25 mouse cellular contexts compared by ENCODE assay signal in genomic region chr6:50301121-50301520, GRCm38 (mm10).
"Had no signal": no experiment of that assay in that cellular context is flagged by ENCODE, and none has a peak within 500 bp of the region (broad histone marks: within the 10 kb centered on the region; RNA-seq: fewer than 3 reads in every experiment).

No protein-coding gene starts in this region.

- H3K27me3 ChIP-seq: heart, embryonic 13.5 days; heart, embryonic 15.5 days; hindbrain, embryonic 13.5 days; hindbrain, embryonic 15.5 days; intestine, embryonic 15.5 days; limb, embryonic 12.5 days had no signal

- H3K36me3 ChIP-seq: hindbrain, embryonic 13.5 days; hindbrain, embryonic 15.5 days; intestine, embryonic 15.5 days; limb, embryonic 10.5 days; limb, embryonic 12.5 days had no signal

- H3K9me3 ChIP-seq: heart, embryonic 13.5 days; heart, embryonic 15.5 days; hindbrain, embryonic 13.5 days; hindbrain, embryonic 15.5 days; intestine, embryonic 15.5 days; limb, embryonic 10.5 days; limb, embryonic 12.5 days had no signal

- H3K4me3 ChIP-seq: heart, adult 2 months; heart, embryonic 13.5 days; heart, embryonic 15.5 days; hindbrain, embryonic 13.5 days; hindbrain, embryonic 15.5 days; intestine, embryonic 15.5 days; layer of hippocampus, adult 2 months; left cerebral cortex, adult 2 months; limb, embryonic 10.5 days; limb, embryonic 12.5 days had no signal

- H3K4me2 ChIP-seq: heart, embryonic 11.5 days; heart, embryonic 13.5 days; heart, embryonic 15.5 days; hindbrain, embryonic 13.5 days; hindbrain, embryonic 15.5 days; intestine, embryonic 15.5 days; limb, embryonic 12.5 days had no signal

- H3K27ac ChIP-seq: heart, adult 2 months; heart, embryonic 13.5 days; heart, embryonic 15.5 days; hindbrain, embryonic 13.5 days; hindbrain, embryonic 15.5 days; hindbrain, postnatal 0 days; intestine, embryonic 15.5 days; layer of hippocampus, adult 2 months; left cerebral cortex, adult 2 months; limb, embryonic 10.5 days; limb, embryonic 12.5 days had no signal

- H3K4me1 ChIP-seq: hindbrain, embryonic 15.5 days; intestine, embryonic 15.5 days; limb, embryonic 12.5 days had no signal

- H3K9ac ChIP-seq: heart, embryonic 13.5 days; heart, embryonic 15.5 days; hindbrain, embryonic 13.5 days; hindbrain, embryonic 15.5 days; intestine, embryonic 15.5 days; limb, embryonic 12.5 days had no signal

- ATAC-seq: hindbrain, postnatal 0 days; intestine, embryonic 15.5 days; intestine, postnatal 0 days had no signal

- DNase-seq: gastrocnemius, postnatal 14 days; gastrocnemius, postnatal 36 days; heart, adult 11 months; heart, adult 2 months; heart, postnatal 14 days; heart, postnatal 36 days; kidney, adult 18-20 months; kidney, adult 8-10 months; kidney, postnatal 10 days; kidney, postnatal 25 days; kidney, postnatal 4 days; layer of hippocampus, adult 9-11 months; liver had no signal
